Mouse (Mus musculus): Measurements from ENCODE around the gene Aco2. TPM values are rescaled to one million over a fixed set of nuclear protein-coding genes. Genes with fewer than 3 reads are reported as not detected.

Gene Aco2
- total and polyA plus RNA-seq, 2 experiments from 2014 or later = 298 to 536 TPM

GRCm38 (mm10) chr15:81937098-81937972, 65.2 kb downstream of the Aco2 start:
- Histone ChIP-seq H3K4me1 (ENCODE audit: insufficient read depth, low read length) (peaks cover 18% of the 10 kb centered on the region), H3K4me2 (ENCODE audit: low read depth, low read length) (peak overlapping the region; percentile 60), H3K9ac (replicated peaks; ENCODE audit: low read length) (peak overlapping the region; percentile 82), H3K4me3 (ENCODE audit: low read length) (peak overlapping the region; percentile 58), H3K36me3 (ENCODE audit: insufficient read depth, low read length) (no peaks in the 10 kb centered on the region), H3K27ac (peak overlapping the region; percentile 93), H3K9me3 (ENCODE audit: low read length) (no peaks in the 10 kb centered on the region), H3K27me3 (ENCODE audit: insufficient read depth, low read length) (no peaks in the 10 kb centered on the region)
- peak; percentile 72 for DNase-seq (ENCODE audit: low spot score)
- no peak for TF ChIP-seq CTCF (IDR thresholded peaks at IDR 0.05; ENCODE audit: low read depth)
- ATAC-seq = peak; percentile 33
- WGBS = 2% methylated on average over 17 of the region's 19 CpGs

- ATAC-seq = no peak
- TF ChIP-seq CTCF (IDR thresholded peaks at IDR 0.05; ENCODE audit: low read depth) = peak; percentile 78
- peaks cover 14% of the 10 kb centered on the region for H3K4me1 ChIP-seq (ENCODE audit: insufficient read depth, low read length)
- no peaks in the 10 kb centered on the region for H3K36me3 ChIP-seq (ENCODE audit: insufficient read depth, low read length)
- peak; percentile 81 for DNase-seq (ENCODE audit: low spot score)
- peak overlapping the region; percentile 60 for H3K4me2 ChIP-seq (ENCODE audit: low read depth, low read length)
- no peaks in the 10 kb centered on the region for H3K27me3 ChIP-seq (ENCODE audit: insufficient read depth, low read length)
- H3K27ac ChIP-seq = peak overlapping the region; percentile 93
- peak overlapping the region; percentile 58 for H3K4me3 ChIP-seq (ENCODE audit: low read length)
- H3K9ac ChIP-seq (replicated peaks; ENCODE audit: low read length) = peak overlapping the region; percentile 82
- WGBS = 29% methylated on average over 2 of the region's 2 CpGs
- no peaks in the 10 kb centered on the region for H3K9me3 ChIP-seq (ENCODE audit: low read length)
These were observed 66.1 kb downstream of the Aco2 start for GRCm38 (mm10) chr15:81938246-81938645.

GRCm38 (mm10) chr15:81939157-81939715, 67.1 kb downstream of the Aco2 start:
- peak overlapping the region; percentile 93; the same call in 1 of the 2 replicates for H3K27ac ChIP-seq
- H3K36me3 ChIP-seq (ENCODE audit: insufficient read depth, low read length) = no peaks in the 10 kb centered on the region
- DNase-seq (ENCODE audit: low spot score) = no peak
- 88% methylated on average over 10 of the region's 10 CpGs for WGBS
- H3K9me3 ChIP-seq (ENCODE audit: low read length) = no peaks in the 10 kb centered on the region
- peak overlapping the region; percentile 60 for H3K4me2 ChIP-seq (ENCODE audit: low read depth, low read length)
- no peak for TF ChIP-seq CTCF (IDR thresholded peaks at IDR 0.05; ENCODE audit: low read depth)
- ATAC-seq = no peak
- no peak overlapping the region for H3K9ac ChIP-seq (replicated peaks; ENCODE audit: low read length)
- no peaks in the 10 kb centered on the region for H3K27me3 ChIP-seq (ENCODE audit: insufficient read depth, low read length)
- peaks cover 14% of the 10 kb centered on the region for H3K4me1 ChIP-seq (ENCODE audit: insufficient read depth, low read length)
- no peak overlapping the region for H3K4me3 ChIP-seq (ENCODE audit: low read length)

DNA sequence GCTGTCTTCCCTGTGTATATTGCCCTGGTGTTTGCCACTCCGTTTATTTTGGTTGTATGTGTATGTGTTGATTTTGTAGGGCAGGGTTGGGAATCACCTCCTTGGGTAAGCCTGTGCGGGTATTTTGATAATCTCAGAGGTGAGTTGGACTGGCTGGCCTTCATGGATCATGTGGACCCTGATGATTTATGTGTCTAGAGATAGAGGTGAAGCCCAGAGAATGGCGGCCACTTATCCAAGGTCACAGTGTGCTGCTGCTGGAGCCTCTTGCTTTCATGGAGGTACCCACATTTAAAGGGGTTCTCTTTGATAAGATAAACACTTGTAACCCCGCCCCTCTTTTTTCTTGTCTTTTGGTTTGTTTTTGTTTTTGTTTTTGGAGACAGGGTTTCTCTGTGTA, 67.7 kb downstream of the Aco2 start:
- Histone ChIP-seq H3K27ac (no peak overlapping the region), H3K36me3 (ENCODE audit: insufficient read depth, low read length) (no peaks in the 10 kb centered on the region), H3K27me3 (ENCODE audit: insufficient read depth, low read length) (no peaks in the 10 kb centered on the region), H3K4me1 (ENCODE audit: insufficient read depth, low read length) (peaks cover 14% of the 10 kb centered on the region), H3K9me3 (ENCODE audit: low read length) (no peaks in the 10 kb centered on the region), H3K9ac (replicated peaks; ENCODE audit: low read length) (no peak overlapping the region), H3K4me2 (ENCODE audit: low read depth, low read length) (no peak overlapping the region), H3K4me3 (ENCODE audit: low read length) (no peak overlapping the region)
- ATAC-seq = no peak
- no peak for TF ChIP-seq CTCF (IDR thresholded peaks at IDR 0.05; ENCODE audit: low read depth)
- WGBS = 96% methylated on average over 4 of the region's 4 CpGs
- DNase-seq (ENCODE audit: low spot score) = no peak

GRCm38 (mm10) chr15:81940219-81940618, 68.1 kb downstream of the Aco2 start:
- TF ChIP-seq CTCF (IDR thresholded peaks at IDR 0.05; ENCODE audit: low read depth) = no peak
- no peak for ATAC-seq
- no peak for DNase-seq (ENCODE audit: low spot score)
- Histone ChIP-seq H3K4me2 (ENCODE audit: low read depth, low read length) (no peak overlapping the region), H3K4me1 (ENCODE audit: insufficient read depth, low read length) (peaks cover 14% of the 10 kb centered on the region), H3K36me3 (ENCODE audit: insufficient read depth, low read length) (no peaks in the 10 kb centered on the region), H3K27me3 (ENCODE audit: insufficient read depth, low read length) (no peaks in the 10 kb centered on the region), H3K4me3 (ENCODE audit: low read length) (no peak overlapping the region), H3K9me3 (ENCODE audit: low read length) (no peaks in the 10 kb centered on the region), H3K27ac (no peak overlapping the region), H3K9ac (replicated peaks; ENCODE audit: low read length) (no peak overlapping the region)
- WGBS = 91% methylated on average over 5 of the region's 5 CpGs

DNA sequence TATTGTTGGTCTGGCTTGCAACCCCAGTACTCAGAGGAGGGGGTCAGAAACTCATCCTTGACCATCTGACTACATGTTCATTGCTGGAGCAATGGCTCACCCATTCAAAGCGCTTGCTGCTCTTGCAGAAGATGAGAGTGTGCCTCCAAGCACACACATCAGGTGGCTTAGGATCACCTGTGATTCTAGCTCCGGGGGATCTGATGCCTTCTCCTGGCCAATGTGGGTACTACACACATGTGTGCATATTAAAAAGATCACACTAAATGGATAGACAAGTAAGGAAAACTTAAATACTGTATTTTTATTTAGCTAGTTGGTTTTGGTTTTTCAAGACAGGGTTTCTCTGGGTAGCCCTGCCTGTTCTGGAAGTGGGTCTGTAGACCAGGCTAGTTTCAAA, 68.9 kb downstream of the Aco2 start:
- Histone ChIP-seq H3K9me3 (ENCODE audit: low read length) (no peaks in the 10 kb centered on the region), H3K27me3 (ENCODE audit: insufficient read depth, low read length) (no peaks in the 10 kb centered on the region), H3K4me3 (ENCODE audit: low read length) (no peak overlapping the region), H3K27ac (no peak overlapping the region), H3K9ac (replicated peaks; ENCODE audit: low read length) (no peak overlapping the region), H3K36me3 (ENCODE audit: insufficient read depth, low read length) (no peaks in the 10 kb centered on the region), H3K4me1 (ENCODE audit: insufficient read depth, low read length) (peaks cover 12% of the 10 kb centered on the region), H3K4me2 (ENCODE audit: low read depth, low read length) (no peak overlapping the region)
- no peak for ATAC-seq
- DNase-seq (ENCODE audit: low spot score) = no peak
- TF ChIP-seq CTCF (IDR thresholded peaks at IDR 0.05; ENCODE audit: low read depth) = peak; percentile 45
- 97% methylated on average over 2 of the region's 2 CpGs for WGBS

All from hindbrain, postnatal 0 days (tissue).